Mouse (Mus musculus) kidney, adult 2 months (tissue): ENCODE data around the gene Zfp768.

ENCODE experiments used
- CTCF ChIP-seq: fragments of 200-500 bp; conservative IDR thresholded peaks from 2 replicates; pipeline ENCODE4 v1.5.1; 2011; ENCODE audit warnings: low read depth, mild to moderate bottlenecking, control low read depth, low read length, moderate library complexity, mixed read lengths; ENCODE audit not compliant: insufficient read depth, insufficient read length
- POLR2A ChIP-seq: fragments of 200-500 bp; IDR thresholded peaks from one replicate; pipeline ENCODE4 v1.6.1; 2011; ENCODE audit warnings: low read depth, low read length, control low read depth

DNA sequence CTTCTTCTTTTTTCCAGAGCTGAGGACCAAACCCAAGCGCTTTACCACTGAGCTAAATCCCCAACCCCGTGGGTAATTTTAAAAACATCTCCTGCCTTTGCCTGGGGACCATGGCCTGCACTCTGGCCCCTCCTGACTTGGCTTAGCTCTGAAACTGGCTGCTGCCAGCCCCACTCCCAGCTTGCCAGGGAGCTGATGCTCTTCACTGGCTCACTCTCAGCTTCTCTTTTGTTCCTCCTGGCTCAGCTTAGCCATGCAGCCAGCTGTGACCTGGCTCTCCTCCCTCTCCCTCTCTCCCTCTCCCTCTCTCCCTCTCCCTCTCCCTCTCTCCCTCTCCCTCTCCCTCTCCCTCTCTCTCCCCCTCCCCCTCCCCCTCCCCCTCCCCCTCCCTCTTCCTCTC, 18.7 kb downstream of the Zfp768 start:
- no peak for TF ChIP-seq POLR2A
- TF ChIP-seq CTCF = no peak
